Mouse (Mus musculus) CH12.LX (cell line): ENCODE data around the gene Moap1. TPM values are rescaled to one million over a fixed set of nuclear protein-coding genes. Genes with fewer than 3 reads are reported as not detected.

Experiments
- polyA plus RNA-seq: library from polyadenylated mRNA; unstranded; fragments of >175 nt; gene quantifications from 2 replicates; pipeline ENCODE4 v1.2.1, GENCODE M21; 2012; ENCODE audit warnings: low read depth; ENCODE audit not compliant: insufficient read length
- total RNA-seq, 2 experiments: library from RNA; depleted of rRNA; stranded (reverse); fragments of 300-350 nt in 1 of 2; fragments of >200 nt in 1 of 2; gene quantifications; 2 replicates each; pipeline ENCODE4 v1.2.3; 2012 to 2014

The Moap1 gene
- total and polyA plus RNA-seq, 3 experiments: 5.5 to 7.1 (median 6.1) TPM

Other genes with a start within 250 kb of the Moap1 start
- gene Chga, start 188.7 kb downstream of the Moap1 start, total RNA-seq (2012; rRNA removed): not detected in 2 replicates
- gene Chga, start 188.7 kb downstream of the Moap1 start, total RNA-seq (2014; rRNA removed): not detected in 2 replicates
- gene Chga, start 188.7 kb downstream of the Moap1 start, polyA plus RNA-seq: not detected in 2 replicates
- gene Itpk1, start 38.7 kb downstream of the Moap1 start, total RNA-seq (2012; rRNA removed): 16.0 and 19.2 TPM in 2 replicates
- 12.8 and 14.0 TPM in 2 replicates for gene Itpk1, start 38.7 kb downstream of the Moap1 start, total RNA-seq (2014; rRNA removed)
- gene Itpk1, start 38.7 kb downstream of the Moap1 start, polyA plus RNA-seq: 24.3 and 25.1 TPM in 2 replicates
- 3.9 and 7.2 TPM in 2 replicates for gene Tmem251, start 101 bp upstream of the Moap1 start, total RNA-seq (2012; rRNA removed)
- 10.9 and 11.1 TPM in 2 replicates for gene Tmem251, start 101 bp upstream of the Moap1 start, total RNA-seq (2014; rRNA removed)
- 13.9 and 14.6 TPM in 2 replicates for gene Tmem251, start 101 bp upstream of the Moap1 start, polyA plus RNA-seq
- gene Gm28051, start 14.1 kb upstream of the Moap1 start, total RNA-seq (2012; rRNA removed): not detected in 2 replicates
- gene Gm28051, start 14.1 kb upstream of the Moap1 start, total RNA-seq (2014; rRNA removed): not detected in 2 replicates
- not detected in 2 replicates for gene Gm28051, start 14.1 kb upstream of the Moap1 start, polyA plus RNA-seq
- 20.9 and 27.4 TPM in 2 replicates for gene Gon7, start 14.1 kb upstream of the Moap1 start, total RNA-seq (2012; rRNA removed)
- 30.0 and 33.6 TPM in 2 replicates for gene Gon7, start 14.1 kb upstream of the Moap1 start, total RNA-seq (2014; rRNA removed)
- gene Gon7, start 14.1 kb upstream of the Moap1 start, polyA plus RNA-seq: 19.6 and 21.1 TPM in 2 replicates
- gene Ubr7, start 14.3 kb upstream of the Moap1 start, total RNA-seq (2012; rRNA removed): 47.8 and 48.8 TPM in 2 replicates
- 80.4 and 89.4 TPM in 2 replicates for gene Ubr7, start 14.3 kb upstream of the Moap1 start, total RNA-seq (2014; rRNA removed)
- gene Ubr7, start 14.3 kb upstream of the Moap1 start, polyA plus RNA-seq: 44.7 and 46.3 TPM in 2 replicates
- 5.7 and 6.7 TPM in 2 replicates for gene Gm20604, start 15.0 kb upstream of the Moap1 start, total RNA-seq (2012; rRNA removed)
- gene Gm20604, start 15.0 kb upstream of the Moap1 start, total RNA-seq (2014; rRNA removed): 13.6 and 14.4 TPM in 2 replicates
- 9.2 and 11.3 TPM in 2 replicates for gene Gm20604, start 15.0 kb upstream of the Moap1 start, polyA plus RNA-seq
- gene Btbd7, start 134.8 kb upstream of the Moap1 start, total RNA-seq (2012; rRNA removed): 3.6 and 4.2 TPM in 2 replicates
- 7.2 and 7.4 TPM in 2 replicates for gene Btbd7, start 134.8 kb upstream of the Moap1 start, total RNA-seq (2014; rRNA removed)
- gene Btbd7, start 134.8 kb upstream of the Moap1 start, polyA plus RNA-seq: 4.1 and 5.1 TPM in 2 replicates
- gene Cox8c, start 155.7 kb upstream of the Moap1 start, total RNA-seq (2012; rRNA removed): not detected in 2 replicates
- gene Cox8c, start 155.7 kb upstream of the Moap1 start, total RNA-seq (2014; rRNA removed): not detected in 2 replicates
- not detected in 2 replicates for gene Cox8c, start 155.7 kb upstream of the Moap1 start, polyA plus RNA-seq
- 0.04 TPM in 2 replicates for gene Unc79, start 205.2 kb upstream of the Moap1 start, total RNA-seq (2012; rRNA removed)
- gene Unc79, start 205.2 kb upstream of the Moap1 start, total RNA-seq (2014; rRNA removed): 0.05 and 0.07 TPM in 2 replicates
- gene Unc79, start 205.2 kb upstream of the Moap1 start, polyA plus RNA-seq: 0.46 and 0.86 TPM in 2 replicates